Mouse (Mus musculus): ENCODE measurements around the gene Il17c. TPM values are rescaled to one million over a fixed set of nuclear protein-coding genes. Genes with fewer than 3 reads are reported as not detected.

Il17c gene
- polyA plus RNA-seq, 1 experiment: 1.4 TPM

- Histone ChIP-seq H3K4me1 (replicated peaks; ENCODE audit: control insufficient read depth, insufficient read depth, low read length) (peaks cover 47% of the 10 kb centered on the region), H3K27ac (ENCODE audit: control insufficient read depth, insufficient read depth, low read length) (no peak overlapping the region), H3K4me3 (ENCODE audit: control insufficient read depth, insufficient read depth, low read length) (no peak overlapping the region), H3K36me3 (ENCODE audit: control insufficient read depth, insufficient read depth, low read length) (no peaks in the 10 kb centered on the region), H3K27me3 (ENCODE audit: control insufficient read depth, insufficient read depth, low read length) (no peaks in the 10 kb centered on the region)
- TF ChIP-seq CTCF (IDR thresholded peaks at IDR 0.05; ENCODE audit: borderline replicate concordance, control insufficient read depth, extremely low read depth, insufficient read depth, low read length, poor library complexity): no peak
- no peak for TF ChIP-seq POLR2A (IDR thresholded peaks at IDR 0.05; ENCODE audit: control insufficient read depth, extremely low read depth, insufficient read depth, low read length, poor library complexity)
- no peak for DNase-seq
- 100% methylated on average over 1 of the region's 1 CpGs for WGBS
Observed at GRCm38 (mm10) chr8:122441326-122441725, 19.5 kb downstream of the Il17c start.

- peaks cover 36% of the 10 kb centered on the region for H3K4me1 ChIP-seq (replicated peaks; ENCODE audit: control insufficient read depth, insufficient read depth, low read length)
- DNase-seq: no peak
- no peak overlapping the region for H3K27ac ChIP-seq (ENCODE audit: control insufficient read depth, insufficient read depth, low read length)
- 68% methylated on average over 7 of the region's 7 CpGs for WGBS
- H3K4me3 ChIP-seq (ENCODE audit: control insufficient read depth, insufficient read depth, low read length): peak overlapping the region; percentile 59; the same call in 1 of the 2 replicates
- H3K36me3 ChIP-seq (ENCODE audit: control insufficient read depth, insufficient read depth, low read length): no peaks in the 10 kb centered on the region
- TF ChIP-seq CTCF (IDR thresholded peaks at IDR 0.05; ENCODE audit: borderline replicate concordance, control insufficient read depth, extremely low read depth, insufficient read depth, low read length, poor library complexity) (no peak), POLR2A (IDR thresholded peaks at IDR 0.05; ENCODE audit: control insufficient read depth, extremely low read depth, insufficient read depth, low read length, poor library complexity) (no peak)
- no peaks in the 10 kb centered on the region for H3K27me3 ChIP-seq (ENCODE audit: control insufficient read depth, insufficient read depth, low read length)
Observed at GRCm38 (mm10) chr8:122442356-122442755, 20.5 kb downstream of the Il17c start.

- TF ChIP-seq POLR2A (IDR thresholded peaks at IDR 0.05; ENCODE audit: control insufficient read depth, extremely low read depth, insufficient read depth, low read length, poor library complexity): no peak
- no peak overlapping the region for H3K27ac ChIP-seq (ENCODE audit: control insufficient read depth, insufficient read depth, low read length)
- 4% methylated on average over 12 of the region's 12 CpGs for WGBS
- peak overlapping the region; percentile 59 for H3K4me3 ChIP-seq (ENCODE audit: control insufficient read depth, insufficient read depth, low read length)
- no peaks in the 10 kb centered on the region for H3K36me3 ChIP-seq (ENCODE audit: control insufficient read depth, insufficient read depth, low read length)
- no peak for DNase-seq
- peaks cover 32% of the 10 kb centered on the region for H3K4me1 ChIP-seq (replicated peaks; ENCODE audit: control insufficient read depth, insufficient read depth, low read length)
- H3K27me3 ChIP-seq (ENCODE audit: control insufficient read depth, insufficient read depth, low read length): no peaks in the 10 kb centered on the region
Observed at GRCm38 (mm10) chr8:122442781-122443180, 21.0 kb downstream of the Il17c start.

- H3K27me3 ChIP-seq (ENCODE audit: control insufficient read depth, insufficient read depth, low read length): no peaks in the 10 kb centered on the region
- peak within 1 kb of the TSS; percentile 61 for H3K27ac ChIP-seq (ENCODE audit: control insufficient read depth, insufficient read depth, low read length)
- peak; percentile 97 for DNase-seq
- TF ChIP-seq CTCF (IDR thresholded peaks at IDR 0.05; ENCODE audit: borderline replicate concordance, control insufficient read depth, extremely low read depth, insufficient read depth, low read length, poor library complexity) (0 out of 2 replicates have a peak, but pooled peaks have one; percentile 50), POLR2A (IDR thresholded peaks at IDR 0.05; ENCODE audit: control insufficient read depth, extremely low read depth, insufficient read depth, low read length, poor library complexity) (peak; percentile 78)
- peaks cover 26% of the 10 kb centered on the region for H3K4me1 ChIP-seq (replicated peaks; ENCODE audit: control insufficient read depth, insufficient read depth, low read length)
- peak within 1 kb of the TSS; percentile 73 for H3K4me3 ChIP-seq (ENCODE audit: control insufficient read depth, insufficient read depth, low read length)
- WGBS: under 1% methylated on average over 47 of the region's 47 CpGs
- no peaks in the 10 kb centered on the region for H3K36me3 ChIP-seq (ENCODE audit: control insufficient read depth, insufficient read depth, low read length)
Observed at GRCm38 (mm10) chr8:122443262-122444006, 21.6 kb downstream of the Il17c start, which contains the start of gene Mvd. Gene Mvd (minus strand): TSS chr8:122443422.

- Histone ChIP-seq H3K36me3 (ENCODE audit: control insufficient read depth, insufficient read depth, low read length) (no peaks in the 10 kb centered on the region), H3K27ac (ENCODE audit: control insufficient read depth, insufficient read depth, low read length) (peak overlapping the region; percentile 61), H3K27me3 (ENCODE audit: control insufficient read depth, insufficient read depth, low read length) (no peaks in the 10 kb centered on the region), H3K4me3 (ENCODE audit: control insufficient read depth, insufficient read depth, low read length) (peak overlapping the region; percentile 73), H3K4me1 (replicated peaks; ENCODE audit: control insufficient read depth, insufficient read depth, low read length) (peaks cover 24% of the 10 kb centered on the region)
- no peak for TF ChIP-seq CTCF (IDR thresholded peaks at IDR 0.05; ENCODE audit: borderline replicate concordance, control insufficient read depth, extremely low read depth, insufficient read depth, low read length, poor library complexity)
- TF ChIP-seq POLR2A (IDR thresholded peaks at IDR 0.05; ENCODE audit: control insufficient read depth, extremely low read depth, insufficient read depth, low read length, poor library complexity): no peak
- no peak for DNase-seq
- WGBS: 4% methylated on average over 19 of the region's 19 CpGs
Observed at GRCm38 (mm10) chr8:122444058-122444748, 22.4 kb downstream of the Il17c start.

- TF ChIP-seq CTCF (IDR thresholded peaks at IDR 0.05; ENCODE audit: borderline replicate concordance, control insufficient read depth, extremely low read depth, insufficient read depth, low read length, poor library complexity) (no peak), POLR2A (IDR thresholded peaks at IDR 0.05; ENCODE audit: control insufficient read depth, extremely low read depth, insufficient read depth, low read length, poor library complexity) (no peak)
- H3K27me3 ChIP-seq (ENCODE audit: control insufficient read depth, insufficient read depth, low read length): no peaks in the 10 kb centered on the region
- whole genome bisulfite sequencing: 4% methylated on average over 3 of the region's 3 CpGs
- no peak for DNase-seq
- no peak overlapping the region for H3K4me3 ChIP-seq (ENCODE audit: control insufficient read depth, insufficient read depth, low read length)
- H3K27ac ChIP-seq (ENCODE audit: control insufficient read depth, insufficient read depth, low read length): peak overlapping the region; percentile 17; the same call in 1 of the 2 replicates
- H3K4me1 ChIP-seq (replicated peaks; ENCODE audit: control insufficient read depth, insufficient read depth, low read length): peaks cover 24% of the 10 kb centered on the region
- H3K36me3 ChIP-seq (ENCODE audit: control insufficient read depth, insufficient read depth, low read length): no peaks in the 10 kb centered on the region
Observed at GRCm38 (mm10) chr8:122445203-122445602, 23.4 kb downstream of the Il17c start.

Measured in thymus, adult 2 months (tissue).